Comparison of ENCODE assay signal across 9 mouse cellular contexts in genomic region chrX:86490309-86490708, GRCm38 (mm10).
A peak's percentile ranks its signal among the peaks of the same experiment; 100 is the strongest.
DNase-seq lines count a peak whose midpoint lies in the region; ATAC-seq and TF ChIP-seq lines count a peak whose summit lies in the region.
"Had no signal": no experiment of that assay in that cellular context is flagged by ENCODE, and none has a peak within 500 bp of the region (broad histone marks: within the 10 kb centered on the region; RNA-seq: fewer than 3 reads in every experiment).

No protein-coding gene starts in this region.

- no peak for TF ChIP-seq POLR2A in bone marrow, adult 2 months (IDR thresholded peaks at IDR 0.05; ENCODE audit: borderline replicate concordance, control insufficient read depth, low read depth, low read length)
- TF ChIP-seq POLR2A in testis, adult 2 months (IDR thresholded peaks at IDR 0.05; ENCODE audit: control insufficient read depth, low read depth, low read length), result no peak

- H3K27ac ChIP-seq in forebrain, postnatal 0 days (ENCODE audit: low read depth, low read length), result no peak overlapping the region
- no peak overlapping the region for H3K27ac ChIP-seq in forebrain, embryonic 13.5 days
- H3K27ac ChIP-seq in midbrain, embryonic 10.5 days (replicated peaks), result no peak overlapping the region
- no peak overlapping the region for H3K27ac ChIP-seq in midbrain, embryonic 13.5 days
- no peak overlapping the region for H3K27ac ChIP-seq in bone marrow, adult 2 months (ENCODE audit: control insufficient read depth, insufficient read depth, low read depth, low read length, poor library complexity)
- H3K27ac ChIP-seq in testis, adult 2 months (ENCODE audit: control insufficient read depth, insufficient read depth, low read depth, low read length), result no peak overlapping the region
- H3K27ac ChIP-seq: heart, embryonic 15.5 days had no signal

- H3K4me1 ChIP-seq in forebrain, postnatal 0 days (ENCODE audit: insufficient read depth), result no peaks in the 10 kb centered on the region
- H3K4me1 ChIP-seq in forebrain, embryonic 13.5 days, result no peaks in the 10 kb centered on the region
- no peaks in the 10 kb centered on the region for H3K4me1 ChIP-seq in midbrain, embryonic 10.5 days
- no peaks in the 10 kb centered on the region for H3K4me1 ChIP-seq in midbrain, embryonic 13.5 days (replicated peaks)
- H3K4me1 ChIP-seq in bone marrow, adult 2 months (ENCODE audit: control insufficient read depth, insufficient read depth, low read length), result no peaks in the 10 kb centered on the region
- no peaks in the 10 kb centered on the region for H3K4me1 ChIP-seq in testis, adult 2 months (ENCODE audit: control insufficient read depth, insufficient read depth, low read length)
- H3K4me1 ChIP-seq: heart, embryonic 15.5 days had no signal

- H3K36me3 ChIP-seq in forebrain, postnatal 0 days (ENCODE audit: insufficient read depth), result no peaks in the 10 kb centered on the region
- no peaks in the 10 kb centered on the region for H3K36me3 ChIP-seq in forebrain, embryonic 13.5 days (ENCODE audit: poor library complexity, severe bottlenecking)
- H3K36me3 ChIP-seq in midbrain, embryonic 10.5 days, result no peaks in the 10 kb centered on the region
- H3K36me3 ChIP-seq in midbrain, embryonic 13.5 days, result no peaks in the 10 kb centered on the region
- no peaks in the 10 kb centered on the region for H3K36me3 ChIP-seq in testis, adult 2 months (ENCODE audit: control insufficient read depth, insufficient read depth, low read length)
- H3K36me3 ChIP-seq: heart, embryonic 15.5 days had no signal

- no peak for ATAC-seq in forebrain, postnatal 0 days
- no peak; the same call in 1 of the 2 replicates for ATAC-seq in forebrain, embryonic 13.5 days
- no peak for ATAC-seq in midbrain, embryonic 13.5 days

- no peak overlapping the region for H3K4me2 ChIP-seq in forebrain, postnatal 0 days (ENCODE audit: low read depth)
- no peak overlapping the region for H3K4me2 ChIP-seq in forebrain, embryonic 13.5 days
- no peak overlapping the region for H3K4me2 ChIP-seq in midbrain, embryonic 13.5 days (replicated peaks)
- H3K4me2 ChIP-seq: heart, embryonic 15.5 days had no signal

- 18% methylated on average over 3 of the region's 3 CpGs for WGBS in forebrain, postnatal 0 days
- 6% methylated on average over 3 of the region's 3 CpGs for whole genome bisulfite sequencing in forebrain, embryonic 13.5 days
- WGBS in midbrain, embryonic 10.5 days, result 14% methylated on average over 3 of the region's 3 CpGs
- 14% methylated on average over 3 of the region's 3 CpGs for WGBS in midbrain, embryonic 13.5 days
- 18% methylated on average over 3 of the region's 3 CpGs for WGBS in bone marrow, adult 2 months

- H3K4me3 ChIP-seq in forebrain, postnatal 0 days (ENCODE audit: low read depth, low read length), result no peak overlapping the region
- H3K4me3 ChIP-seq in forebrain, embryonic 13.5 days, result no peak overlapping the region
- no peak overlapping the region for H3K4me3 ChIP-seq in midbrain, embryonic 10.5 days
- no peak overlapping the region for H3K4me3 ChIP-seq in midbrain, embryonic 13.5 days (replicated peaks)
- H3K4me3 ChIP-seq in bone marrow, adult 2 months (replicated peaks; ENCODE audit: control insufficient read depth, low read depth, low read length), result no peak overlapping the region
- H3K4me3 ChIP-seq in testis, adult 2 months (ENCODE audit: control insufficient read depth, low read depth, low read length), result no peak overlapping the region
- H3K4me3 ChIP-seq: heart, embryonic 15.5 days had no signal

- peak; percentile 51 for TF ChIP-seq CTCF in forebrain, postnatal 0 days (IDR thresholded peaks at IDR 0.05; ENCODE audit: low read depth)
- TF ChIP-seq CTCF in bone marrow, adult 2 months (IDR thresholded peaks at IDR 0.05; ENCODE audit: control insufficient read depth, insufficient read depth, low read length), result 0 out of 2 replicates have a peak, but pooled peaks have one; percentile 11
- TF ChIP-seq CTCF in testis, adult 2 months (IDR thresholded peaks at IDR 0.05; ENCODE audit: control insufficient read depth, insufficient read depth, insufficient replicate concordance, low read depth, low read length), result peak; percentile 64; the same call in 1 of the 2 replicates

- H3K27me3 ChIP-seq in forebrain, postnatal 0 days (ENCODE audit: insufficient read depth, low read length), result no peaks in the 10 kb centered on the region
- no peaks in the 10 kb centered on the region for H3K27me3 ChIP-seq in forebrain, embryonic 13.5 days
- H3K27me3 ChIP-seq in midbrain, embryonic 10.5 days (ENCODE audit: low read depth, poor library complexity, severe bottlenecking), result no peaks in the 10 kb centered on the region
- H3K27me3 ChIP-seq in midbrain, embryonic 13.5 days, result no peaks in the 10 kb centered on the region
- no peaks in the 10 kb centered on the region for H3K27me3 ChIP-seq in testis, adult 2 months (ENCODE audit: control insufficient read depth, insufficient read depth, low read length)
- H3K27me3 ChIP-seq: heart, embryonic 15.5 days had no signal

- H3K9me3 ChIP-seq in forebrain, postnatal 0 days (ENCODE audit: low read length), result no peaks in the 10 kb centered on the region
- H3K9me3 ChIP-seq in forebrain, embryonic 13.5 days (replicated peaks), result no peaks in the 10 kb centered on the region
- H3K9me3 ChIP-seq in midbrain, embryonic 10.5 days (replicated peaks), result no peaks in the 10 kb centered on the region
- H3K9me3 ChIP-seq in midbrain, embryonic 13.5 days, result no peaks in the 10 kb centered on the region
- H3K9me3 ChIP-seq: heart, embryonic 15.5 days had no signal

- peak; percentile 17 for DNase-seq in forebrain, postnatal 0 days
- peak; percentile 28 for DNase-seq in midbrain, embryonic 10.5 days (ENCODE audit: low spot score)
- DNase-seq in forelimb bud, embryonic 11.5 days (ENCODE audit: low read depth, low spot score), result peak; percentile 31
- no peak for DNase-seq in heart, adult 11 months

- H3K9ac ChIP-seq in forebrain, postnatal 0 days, result no peak overlapping the region
- H3K9ac ChIP-seq in forebrain, embryonic 13.5 days, result no peak overlapping the region
- H3K9ac ChIP-seq in midbrain, embryonic 13.5 days (replicated peaks), result no peak overlapping the region
- H3K9ac ChIP-seq: heart, embryonic 15.5 days had no signal

Comparison
In these comparisons a context has a peak if more than half of its experiments do, and no peak if none do; other contexts are left out.
1. CTCF ChIP-seq: peak in every context shown above with its lines; median percentile 64 in testis, adult 2 months; 51 in forebrain, postnatal 0 days; 11 in bone marrow, adult 2 months.